Mouse (Mus musculus) limb, embryonic 10.5 days (tissue): ENCODE results near the gene Smoc2. TPM values are rescaled to one million over a fixed set of nuclear protein-coding genes. Genes with fewer than 3 reads are reported as not detected.

Source experiments
- DNase-seq: peaks from one replicate; pipeline ENCODE4 v3.0.0-alpha.2; 2017; ENCODE audit warnings: low spot score
- H3K27ac ChIP-seq: fragments of 300-500 bp; sonication (generic); 2 replicates; pipeline ENCODE4 v1.5.1; 2016; ENCODE audit warnings: mild to moderate bottlenecking
- H3K27me3 ChIP-seq: fragments of 300-500 bp; sonication (generic); 2 replicates; pipeline ENCODE4 v1.6.1; 2016; ENCODE audit warnings: low read depth, mild to moderate bottlenecking; ENCODE audit not compliant: poor library complexity, severe bottlenecking
- H3K36me3 ChIP-seq: fragments of 300-500 bp; sonication (generic); 2 replicates; pipeline ENCODE4 v1.6.1; 2016; ENCODE audit warnings: mild to moderate bottlenecking, moderate library complexity
- H3K4me1 ChIP-seq: fragments of 300-500 bp; sonication (generic); 2 replicates; pipeline ENCODE4 v1.6.1; 2016
- H3K4me3 ChIP-seq: fragments of 300-500 bp; sonication (generic); 2 replicates; pipeline ENCODE4 v1.5.1; 2016; ENCODE audit warnings: mild to moderate bottlenecking, moderate library complexity
- H3K9me3 ChIP-seq: fragments of 300-500 bp; sonication (generic); replicated peaks from 2 replicates; pipeline ENCODE4 v1.6.1; 2016; ENCODE audit warnings: mild to moderate bottlenecking
- WGBS: fragments of 180-500 bp; shearing (Covaris S2); methylation state at CpG from one replicate; pipeline ENCODE4 v1.1.7; 2016; 5-methylcytosine and 5-hydroxymethylcytosine counted together
- polyA plus RNA-seq: library from polyadenylated mRNA; unstranded; fragments of >200 nt; fragmentation: Nextera tagmentation; extraction: Ambion mirVana; gene quantifications from 2 replicates; pipeline ENCODE4 v1.2.1, GENCODE M21; 2016

The Smoc2 gene
- polyA plus RNA-seq, 1 experiment from 2014 or later, result 21.8 TPM

DNA sequence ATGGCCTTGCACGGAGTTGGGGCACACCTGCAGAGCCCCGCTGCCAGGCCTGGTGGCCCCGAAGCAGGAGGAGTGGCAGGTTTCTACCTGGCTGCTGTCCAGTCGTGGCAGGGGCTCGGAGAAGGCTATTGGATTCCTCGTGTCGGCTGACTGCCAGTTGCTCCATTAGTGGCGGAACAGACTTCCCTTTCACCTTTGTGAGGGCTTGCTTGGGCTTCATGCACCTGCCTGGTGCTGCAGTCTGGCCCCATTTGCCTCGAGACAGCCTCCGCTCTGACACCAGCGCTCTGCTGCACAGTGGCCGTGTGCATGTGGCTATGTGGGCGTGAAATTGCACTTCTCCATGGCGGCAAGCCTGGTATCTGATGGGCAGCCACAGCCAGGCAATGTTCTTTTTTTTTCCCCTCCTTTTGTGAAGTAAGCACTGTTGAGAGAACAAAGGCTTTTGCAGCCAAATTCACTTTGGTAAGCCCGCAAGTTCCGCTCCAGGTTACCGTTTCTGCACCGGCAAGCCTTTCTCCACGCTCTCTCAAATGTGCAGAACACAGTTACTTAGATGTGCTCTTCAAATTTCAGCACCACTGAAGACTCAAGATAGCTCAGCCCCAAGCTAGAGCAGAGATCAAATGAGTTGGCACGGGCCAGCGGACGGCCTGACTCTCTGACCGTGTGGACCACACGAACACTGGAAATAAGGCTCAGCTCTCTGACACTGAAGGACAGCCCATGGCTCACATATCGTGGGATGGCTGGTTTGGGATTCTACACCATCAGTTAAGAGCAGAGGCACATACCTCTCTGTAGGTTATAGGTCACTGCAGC lies 93.2 kb downstream of the Smoc2 start:
- no peaks in the 10 kb centered on the region for H3K36me3 ChIP-seq
- no peak overlapping the region for H3K4me3 ChIP-seq
- H3K27me3 ChIP-seq, result 0 out of 2 replicates have a peak, but pooled peaks cover 9% of the 10 kb centered on the region
- no peak overlapping the region for H3K27ac ChIP-seq
- H3K9me3 ChIP-seq, result no peaks in the 10 kb centered on the region
- DNase-seq, result no peak
- WGBS, result 86% methylated on average over 25 of the region's 25 CpGs
- peaks cover 6% of the 10 kb centered on the region for H3K4me1 ChIP-seq

DNA sequence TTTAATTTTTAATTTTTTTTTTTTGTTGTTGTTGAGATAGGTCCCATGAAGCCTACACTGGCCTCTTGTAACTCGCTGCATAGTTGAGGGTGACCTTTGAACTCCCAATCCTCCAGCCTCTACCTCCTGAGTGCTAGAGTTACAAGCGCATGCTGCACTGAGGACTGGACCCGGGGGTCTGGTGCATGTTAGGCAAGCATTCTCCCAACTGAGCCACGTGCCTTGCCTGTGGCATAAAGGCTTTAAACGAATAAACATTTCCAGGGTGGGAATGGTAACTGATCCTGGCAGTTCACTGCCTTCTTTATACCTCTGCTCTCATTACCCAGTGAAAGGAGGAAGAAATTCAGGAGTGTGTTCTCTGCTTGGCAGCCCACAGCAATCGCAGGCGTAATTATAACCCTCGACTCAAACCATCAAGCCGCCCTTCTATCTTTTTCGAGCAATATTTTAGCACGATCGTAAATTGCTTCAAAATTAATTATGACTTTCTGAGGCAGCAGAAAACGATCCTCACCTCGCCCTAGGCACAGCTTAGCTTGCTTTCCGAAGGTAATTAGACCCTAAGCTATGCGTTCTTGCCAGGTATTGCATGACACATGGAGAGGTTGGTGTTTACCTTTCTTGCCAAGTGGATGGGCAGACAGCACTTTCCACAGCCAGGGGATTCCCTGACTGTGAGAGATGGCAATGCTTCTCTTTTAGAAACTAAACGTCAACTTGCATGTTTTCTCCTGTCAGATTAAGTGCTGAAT lies 99.6 kb downstream of the Smoc2 start:
- Histone ChIP-seq H3K4me3 (no peak overlapping the region), H3K27me3 (no peaks in the 10 kb centered on the region), H3K27ac (no peak overlapping the region), H3K36me3 (no peaks in the 10 kb centered on the region), H3K4me1 (peaks cover 35% of the 10 kb centered on the region), H3K9me3 (no peaks in the 10 kb centered on the region)
- no peak for DNase-seq
- WGBS, result 61% methylated on average over 17 of the region's 17 CpGs

DNA sequence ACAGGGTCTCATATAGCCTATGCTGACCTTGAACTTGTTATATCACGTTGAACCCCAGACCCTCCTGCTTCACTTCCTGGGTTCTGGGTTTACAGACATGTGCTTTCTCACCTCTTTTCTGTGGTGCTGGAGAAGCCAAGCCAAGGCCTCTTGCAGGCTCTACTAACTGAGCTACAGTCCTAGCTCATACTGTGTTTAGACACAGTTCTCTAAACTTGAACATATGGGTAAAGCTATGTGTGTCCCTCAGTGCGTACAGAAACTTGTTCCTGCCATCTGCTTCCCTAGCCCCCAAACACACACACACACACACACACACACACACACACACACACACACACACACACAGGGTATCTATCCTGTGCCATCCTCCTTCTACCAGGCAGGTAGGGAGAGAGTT lies 100.2 kb downstream of the Smoc2 start:
- no peaks in the 10 kb centered on the region for H3K36me3 ChIP-seq
- H3K4me3 ChIP-seq, result no peak overlapping the region
- H3K27me3 ChIP-seq, result no peaks in the 10 kb centered on the region
- peaks cover 35% of the 10 kb centered on the region for H3K4me1 ChIP-seq
- DNase-seq, result no peak
- H3K9me3 ChIP-seq, result no peaks in the 10 kb centered on the region
- 85% methylated on average over 2 of the region's 2 CpGs for WGBS
- no peak overlapping the region for H3K27ac ChIP-seq

DNA sequence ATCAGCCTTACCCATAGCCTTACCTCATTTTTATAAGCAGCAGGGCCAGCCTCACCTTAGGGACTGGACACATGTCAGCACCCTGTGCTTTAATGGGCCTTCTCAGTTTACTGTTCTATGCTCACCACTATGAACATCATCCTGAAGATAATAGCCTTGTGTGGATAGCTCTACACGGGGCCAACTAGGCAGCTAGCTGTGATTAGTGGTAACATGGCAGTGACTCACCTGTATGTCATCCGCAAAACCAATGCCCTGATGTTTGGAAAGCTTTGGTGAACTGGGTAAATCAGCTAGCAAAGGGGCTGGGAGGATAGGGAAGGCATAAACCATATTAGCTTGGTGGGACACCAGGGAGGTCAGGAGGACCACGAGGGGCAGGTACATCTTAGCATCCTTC lies 100.7 kb downstream of the Smoc2 start:
- H3K27me3 ChIP-seq, result no peaks in the 10 kb centered on the region
- WGBS, result 85% methylated on average over 3 of the region's 3 CpGs
- no peaks in the 10 kb centered on the region for H3K9me3 ChIP-seq
- no peak overlapping the region for H3K4me3 ChIP-seq
- no peak overlapping the region for H3K27ac ChIP-seq
- no peaks in the 10 kb centered on the region for H3K36me3 ChIP-seq
- peaks cover 35% of the 10 kb centered on the region for H3K4me1 ChIP-seq
- no peak for DNase-seq

DNA sequence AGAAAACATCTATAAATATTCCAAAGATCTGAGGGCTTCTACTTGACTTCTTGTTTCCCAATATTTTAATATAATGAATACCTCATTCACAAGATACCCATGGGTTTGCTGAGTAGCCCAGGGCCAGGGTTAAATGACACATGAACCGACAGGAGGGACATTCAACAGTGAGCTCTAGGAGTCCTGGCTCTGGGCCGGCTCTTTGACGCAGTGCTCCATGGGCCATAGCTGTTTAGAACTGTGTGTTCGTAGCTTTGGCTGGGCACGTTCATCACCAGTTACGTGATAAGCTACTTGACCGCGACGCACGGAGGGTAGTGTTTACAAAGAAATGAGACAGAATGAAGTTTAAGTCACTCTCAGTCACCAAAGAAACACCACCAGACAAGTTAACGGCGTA lies 101.2 kb downstream of the Smoc2 start:
- H3K36me3 ChIP-seq, result no peaks in the 10 kb centered on the region
- DNase-seq, result no peak
- WGBS, result 78% methylated on average over 12 of the region's 12 CpGs

DNA sequence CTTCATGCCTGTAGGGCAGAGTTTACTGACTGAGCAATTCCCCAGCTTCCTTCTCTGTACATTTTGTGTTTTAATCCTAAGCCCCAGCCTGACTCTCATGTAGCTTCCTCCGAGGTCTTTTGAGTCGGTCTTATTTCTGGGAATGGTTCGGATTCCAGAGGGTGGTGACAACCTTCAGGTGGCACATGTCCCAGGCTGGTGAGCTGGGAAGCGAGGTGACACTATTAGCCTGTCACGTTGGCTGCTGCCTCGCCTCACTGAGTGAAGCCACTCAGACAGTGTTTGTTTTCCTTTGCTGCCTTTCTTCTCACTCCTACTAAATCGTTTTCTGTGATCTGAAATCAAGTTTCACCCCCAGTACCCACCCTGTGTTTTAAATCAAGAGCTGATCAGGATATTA lies 102.2 kb downstream of the Smoc2 start:
- Histone ChIP-seq H3K9me3 (no peaks in the 10 kb centered on the region), H3K27ac (no peak overlapping the region), H3K27me3 (no peaks in the 10 kb centered on the region), H3K36me3 (no peaks in the 10 kb centered on the region), H3K4me1 (peaks cover 35% of the 10 kb centered on the region), H3K4me3 (no peak overlapping the region)
- WGBS, result 36% methylated on average over 7 of the region's 7 CpGs
- no peak for DNase-seq

More for the DNA sequence above, 101.2 kb downstream of the Smoc2 start:
- no peak overlapping the region for H3K27ac ChIP-seq
- H3K4me1 ChIP-seq, result peaks cover 35% of the 10 kb centered on the region
- no peaks in the 10 kb centered on the region for H3K27me3 ChIP-seq
- no peak overlapping the region for H3K4me3 ChIP-seq
- H3K9me3 ChIP-seq, result no peaks in the 10 kb centered on the region

DNA sequence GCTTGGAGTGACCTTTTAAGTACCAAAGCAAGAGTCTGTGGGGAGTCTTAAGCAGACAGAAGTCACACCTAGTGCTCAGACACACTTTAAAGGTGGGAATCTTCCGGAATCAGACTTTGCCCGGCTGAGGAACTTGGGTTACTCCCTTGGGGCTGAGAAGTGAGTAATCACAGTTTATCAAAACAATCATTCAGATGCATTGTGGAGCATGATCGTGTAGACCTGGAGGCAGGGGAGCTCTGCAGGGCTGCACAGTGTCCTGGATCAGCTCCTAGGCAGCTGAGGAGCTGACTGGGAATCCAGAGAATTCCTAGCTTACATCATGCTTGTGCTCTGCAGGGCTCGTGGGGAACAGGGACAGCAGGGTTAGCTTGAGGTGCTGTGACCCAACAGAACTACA lies 104.7 kb downstream of the Smoc2 start:
- H3K4me1 ChIP-seq, result peaks cover 23% of the 10 kb centered on the region
- 87% methylated on average over 4 of the region's 4 CpGs for WGBS
- no peak overlapping the region for H3K4me3 ChIP-seq
- H3K27ac ChIP-seq, result no peak overlapping the region
- H3K9me3 ChIP-seq, result no peaks in the 10 kb centered on the region
- no peaks in the 10 kb centered on the region for H3K27me3 ChIP-seq
- H3K36me3 ChIP-seq, result no peaks in the 10 kb centered on the region
- DNase-seq, result no peak

DNA sequence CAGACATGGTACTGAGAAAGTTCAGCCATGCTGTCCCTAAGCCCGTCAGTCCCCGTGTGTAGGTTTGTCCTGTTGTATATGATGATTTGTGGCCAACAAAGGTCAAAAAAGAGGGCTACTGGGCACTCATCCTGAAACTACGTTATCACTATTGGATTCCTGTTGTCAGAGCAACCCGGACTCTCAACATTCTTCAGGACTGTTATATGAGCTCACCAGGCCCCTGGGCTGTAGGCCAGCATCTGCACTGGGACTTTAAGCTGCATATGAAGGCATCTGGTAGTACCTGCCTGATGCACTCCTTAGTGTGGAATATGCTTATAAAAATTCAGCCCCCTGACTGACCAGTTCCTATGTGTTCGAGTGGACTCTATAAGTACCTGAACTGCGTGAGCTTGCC lies 105.7 kb downstream of the Smoc2 start:
- H3K27ac ChIP-seq, result no peak overlapping the region
- H3K27me3 ChIP-seq, result no peaks in the 10 kb centered on the region
- H3K9me3 ChIP-seq, result no peaks in the 10 kb centered on the region
- WGBS, result 89% methylated on average over 6 of the region's 6 CpGs
- DNase-seq, result no peak
- H3K4me3 ChIP-seq, result no peak overlapping the region
- H3K4me1 ChIP-seq, result peaks cover 15% of the 10 kb centered on the region; the same call in 1 of the 2 replicates
- H3K36me3 ChIP-seq, result no peaks in the 10 kb centered on the region

DNA sequence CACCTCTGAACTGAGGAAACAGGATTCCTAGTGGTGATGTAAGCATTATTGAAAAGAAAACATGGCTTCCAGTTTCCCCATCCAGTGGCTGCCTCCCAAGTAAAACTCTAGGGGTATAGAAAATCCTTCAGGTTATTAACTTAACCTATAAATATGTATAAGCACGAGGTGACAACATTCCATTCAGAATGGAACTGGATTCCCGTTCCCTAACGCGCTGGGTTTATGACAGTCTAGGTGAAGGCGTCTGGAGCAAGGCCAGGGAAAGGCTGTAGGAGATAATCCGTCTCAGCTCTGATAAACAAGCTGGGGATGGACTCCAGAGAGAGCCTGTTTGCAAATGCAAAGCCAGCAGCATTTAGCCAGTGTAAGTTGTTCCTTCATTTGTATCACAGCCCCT lies 108.0 kb downstream of the Smoc2 start:
- DNase-seq, result no peak
- no peaks in the 10 kb centered on the region for H3K27me3 ChIP-seq
- no peak overlapping the region for H3K4me3 ChIP-seq
- H3K4me1 ChIP-seq, result peaks cover 4% of the 10 kb centered on the region
- H3K9me3 ChIP-seq, result no peaks in the 10 kb centered on the region
- H3K36me3 ChIP-seq, result no peaks in the 10 kb centered on the region
- no peak overlapping the region for H3K27ac ChIP-seq
- 52% methylated on average over 6 of the region's 6 CpGs for WGBS

DNA sequence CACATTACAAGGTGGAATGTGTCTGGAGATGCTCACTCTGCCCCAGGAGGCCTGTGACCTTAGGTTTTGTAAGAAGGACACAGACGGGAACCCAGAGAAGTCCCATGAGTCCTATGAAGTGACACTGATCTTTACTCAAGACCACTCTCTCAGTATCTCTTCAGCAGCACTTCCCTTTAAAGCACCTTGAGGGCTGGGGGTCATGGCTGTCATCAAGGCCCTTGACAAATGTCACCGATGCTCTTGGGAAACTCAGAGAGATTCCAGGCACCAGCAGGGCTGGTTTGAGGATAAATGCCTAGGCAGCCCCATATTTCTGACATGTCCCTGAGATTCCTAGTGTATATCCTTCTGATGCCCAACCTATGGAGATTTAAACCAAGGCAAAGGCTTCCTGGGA lies 113.1 kb downstream of the Smoc2 start:
- WGBS, result 63% methylated on average over 2 of the region's 2 CpGs
- Histone ChIP-seq H3K36me3 (no peaks in the 10 kb centered on the region), H3K4me1 (peaks cover 6% of the 10 kb centered on the region; the same call in 1 of the 2 replicates), H3K27ac (no peak overlapping the region), H3K27me3 (no peaks in the 10 kb centered on the region), H3K4me3 (no peak overlapping the region), H3K9me3 (no peaks in the 10 kb centered on the region)
- no peak for DNase-seq

DNA sequence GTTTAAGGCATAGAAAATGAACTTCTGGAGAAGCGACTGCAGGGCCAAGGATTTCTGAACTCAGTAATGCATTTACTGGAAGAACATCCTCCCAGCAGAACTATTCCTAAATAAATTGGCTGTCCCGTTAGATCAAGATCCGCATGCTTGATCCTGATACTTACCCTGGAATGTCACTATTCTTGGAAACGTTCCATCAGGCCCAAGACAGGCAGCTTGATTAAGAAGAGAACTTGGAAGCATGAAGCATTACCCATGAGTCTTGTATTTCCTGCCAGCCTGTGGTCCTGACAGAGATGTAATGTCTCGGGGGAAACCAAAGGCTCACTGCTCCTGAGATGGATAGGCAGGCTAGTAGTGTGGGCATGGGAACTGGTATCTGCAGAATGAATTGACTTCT lies 115.6 kb downstream of the Smoc2 start:
- no peak for DNase-seq
- Histone ChIP-seq H3K9me3 (no peaks in the 10 kb centered on the region), H3K4me1 (peaks cover 6% of the 10 kb centered on the region; the same call in 1 of the 2 replicates), H3K27ac (no peak overlapping the region), H3K27me3 (no peaks in the 10 kb centered on the region), H3K4me3 (no peak overlapping the region), H3K36me3 (no peaks in the 10 kb centered on the region)
- WGBS, result 88% methylated on average over 5 of the region's 5 CpGs

DNA sequence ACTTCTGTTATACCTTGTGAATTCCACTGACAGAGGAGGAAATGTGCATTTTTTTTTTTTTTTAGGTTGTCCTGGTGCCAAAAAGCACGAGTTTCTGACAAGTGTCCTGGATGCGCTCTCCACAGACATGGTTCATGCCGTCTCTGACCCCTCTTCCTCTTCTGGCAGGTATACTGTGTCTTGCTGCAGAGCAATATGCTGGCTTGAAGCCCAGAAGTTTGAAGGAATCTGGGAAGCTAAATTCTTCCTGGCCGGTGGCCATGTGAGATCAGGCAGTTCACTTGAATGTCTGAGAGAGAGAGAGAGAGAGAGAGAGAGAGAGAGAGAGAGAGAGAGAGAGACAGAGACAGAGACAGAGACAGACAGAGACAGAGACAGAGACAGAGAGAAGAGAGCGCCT lies 118.2 kb downstream of the Smoc2 start:
- Histone ChIP-seq H3K4me3 (no peak overlapping the region), H3K27ac (no peak overlapping the region), H3K9me3 (no peaks in the 10 kb centered on the region), H3K36me3 (no peaks in the 10 kb centered on the region), H3K4me1 (peaks cover 13% of the 10 kb centered on the region), H3K27me3 (no peaks in the 10 kb centered on the region)
- 87% methylated on average over 5 of the region's 5 CpGs for WGBS
- no peak for DNase-seq

DNA sequence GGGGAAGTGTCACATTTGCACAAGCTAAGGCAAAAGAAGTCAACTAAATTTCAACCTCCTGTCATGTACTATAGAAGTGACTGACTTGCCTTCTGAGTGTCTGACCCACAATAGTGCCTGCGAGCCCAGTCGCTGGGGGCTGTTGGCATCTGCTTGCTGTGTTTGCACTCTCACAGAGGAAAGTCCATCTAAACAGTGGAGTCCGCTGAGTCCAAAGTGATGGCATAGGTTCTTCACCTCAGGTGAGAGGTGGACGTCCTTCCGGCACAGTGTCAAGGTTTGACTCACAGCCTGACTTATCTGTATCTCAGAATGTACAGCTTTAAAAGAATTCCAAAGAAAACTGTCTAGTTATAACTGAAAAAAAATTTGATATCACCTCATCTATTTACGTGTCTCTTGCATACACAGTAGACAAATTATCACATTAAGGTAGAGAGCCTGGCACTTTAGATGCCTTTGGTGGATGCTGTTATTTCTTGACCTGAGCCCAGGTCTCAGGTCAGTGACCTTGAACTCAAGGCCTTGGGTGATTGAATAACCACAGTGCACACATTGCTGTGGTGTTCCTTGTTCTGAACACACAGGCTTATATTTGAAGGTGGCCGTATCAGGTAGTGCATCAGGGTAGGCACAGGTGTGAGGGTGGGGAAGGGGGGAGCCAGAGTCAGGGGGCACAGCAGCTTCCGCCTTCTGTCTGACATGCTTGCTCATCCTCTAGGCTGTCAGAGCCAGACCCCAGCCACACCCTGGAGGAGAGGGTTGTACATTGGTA lies 119.5 kb downstream of the Smoc2 start:
- Histone ChIP-seq H3K36me3 (no peaks in the 10 kb centered on the region), H3K27ac (no peak overlapping the region), H3K9me3 (no peaks in the 10 kb centered on the region), H3K4me3 (no peak overlapping the region), H3K27me3 (no peaks in the 10 kb centered on the region), H3K4me1 (peaks cover 15% of the 10 kb centered on the region)
- no peak for DNase-seq
- WGBS, result 92% methylated on average over 8 of the region's 8 CpGs
